Mouse (Mus musculus) limb, embryonic 14.5 days (tissue): ENCODE measurements around the gene Arhgef10l. TPM values are rescaled to one million over a fixed set of nuclear protein-coding genes. Genes with fewer than 3 reads are reported as not detected.

Source experiments
- ATAC-seq: fragments of 200-750 bp; cut with Nextera tagmentation; 2 replicates; pipeline ENCODE4 v1.8.0; 2017; ENCODE audit warnings: low read depth, moderate number of reproducible peaks, moderate TSS enrichment; ENCODE audit not compliant: low FRiP score
- DNase-seq: peaks from one replicate; pipeline ENCODE4 v3.0.0-alpha.2; 2015; ENCODE audit warnings: low spot score
- H3K27ac ChIP-seq: fragments of 300-500 bp; sonication (generic); replicated peaks from 2 replicates; pipeline ENCODE4 v1.5.1; 2014; ENCODE audit warnings: low read depth, mild to moderate bottlenecking, low read length, moderate library complexity, mixed read lengths
- H3K27me3 ChIP-seq: fragments of 300-500 bp; sonication (generic); 2 replicates; pipeline ENCODE4 v1.6.1; 2014; ENCODE audit warnings: low read length, mixed read lengths; ENCODE audit not compliant: control insufficient read depth, insufficient read depth
- H3K36me3 ChIP-seq: fragments of 300-500 bp; sonication (generic); 2 replicates; pipeline ENCODE4 v1.6.1; 2014; ENCODE audit warnings: mild to moderate bottlenecking, low read length, moderate library complexity, mixed read lengths; ENCODE audit not compliant: control insufficient read depth, insufficient read depth
- H3K4me1 ChIP-seq: fragments of 300-500 bp; sonication (generic); 2 replicates; pipeline ENCODE4 v1.6.1; 2014; ENCODE audit warnings: antibody characterized with exemption, low read length, mixed read lengths; ENCODE audit not compliant: control insufficient read depth, insufficient read depth
- H3K4me2 ChIP-seq: fragments of 300-500 bp; sonication (generic); replicated peaks from 2 replicates; pipeline ENCODE4 v1.6.1; 2014; ENCODE audit warnings: low read depth, mild to moderate bottlenecking, low read length, moderate library complexity; ENCODE audit not compliant: severe bottlenecking
- H3K4me3 ChIP-seq: fragments of 300-500 bp; sonication (generic); replicated peaks from 2 replicates; pipeline ENCODE4 v1.5.1; 2014; ENCODE audit warnings: low read length
- H3K9ac ChIP-seq: fragments of 300-500 bp; sonication (generic); 2 replicates; pipeline ENCODE4 v1.6.1; 2014; ENCODE audit warnings: mild to moderate bottlenecking, low read depth, low read length, moderate library complexity; ENCODE audit not compliant: severe bottlenecking
- H3K9me3 ChIP-seq: fragments of 300-500 bp; sonication (generic); 2 replicates; pipeline ENCODE4 v1.6.1; 2016; ENCODE audit warnings: low read length; ENCODE audit not compliant: control insufficient read depth
- POLR2A ChIP-seq: fragments of 200-500 bp; IDR thresholded peaks from 2 replicates; pipeline ENCODE4 v1.8.0; 2012; ENCODE audit warnings: inconsistent platforms, mild to moderate bottlenecking, moderate library complexity, borderline replicate concordance; ENCODE audit not compliant: insufficient read depth, insufficient read length; ENCODE audit errors: extremely low read depth
- WGBS: fragments of 180-500 bp; shearing (Covaris S2); extraction: QIAGEN DNeasy Blood & Tissue Kit; methylation state at CpG from one replicate; pipeline ENCODE4 v1.1.7; 2014; 5-methylcytosine and 5-hydroxymethylcytosine counted together
- polyA plus RNA-seq, 2 experiments: library from polyadenylated mRNA; depleted of rRNA in 1 of 2; stranded (reverse) in 1 of 2; unstranded in 1 of 2; fragments of >200 nt; fragmentation: Nextera tagmentation in 1 of 2; extraction: Ambion mirVana in 1 of 2; gene quantifications; 2 replicates each; pipeline versions ENCODE4 v1.2.1 to v1.2.3; 2012 to 2014

Gene Arhgef10l
- polyA plus RNA-seq, 2 experiments = 13.7 to 19.5 TPM

GRCm38 (mm10) chr4:140592990-140593770, 72.6 kb downstream of the Arhgef10l start:
- WGBS = 65% methylated on average over 14 of the region's 16 CpGs

DNA sequence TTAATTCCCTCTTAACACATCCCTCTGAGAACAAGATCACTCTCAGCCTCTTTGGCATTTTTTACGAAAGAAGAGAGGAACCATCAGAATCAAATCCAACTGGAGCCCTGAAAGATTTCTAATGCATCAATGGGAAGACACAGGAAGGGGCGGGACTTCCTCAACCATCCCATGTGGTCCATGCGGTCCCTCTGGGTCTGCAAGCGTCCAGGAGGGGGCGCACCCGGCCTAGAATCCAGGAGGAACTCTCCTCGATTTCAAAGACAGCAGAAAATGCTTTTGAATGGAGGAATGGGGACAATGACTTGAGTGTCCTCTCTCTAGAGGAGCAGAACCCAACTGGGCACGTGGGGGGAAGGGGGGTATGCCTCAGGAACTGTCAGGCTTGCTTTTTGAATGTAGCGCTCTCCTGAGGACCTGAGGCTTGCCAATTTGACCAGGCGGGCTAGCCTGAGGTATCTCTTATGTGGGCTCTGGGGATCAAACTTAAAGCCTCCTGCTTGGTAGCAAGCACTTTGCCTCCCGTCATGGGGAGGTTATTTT, 73.5 kb downstream of the Arhgef10l start:
- no peak overlapping the region for H3K4me3 ChIP-seq
- ATAC-seq (no peak), DNase-seq (peak; percentile 77)
- H3K36me3 ChIP-seq = peaks cover 31% of the 10 kb centered on the region
- WGBS = 28% methylated on average over 11 of the region's 11 CpGs
- no peaks in the 10 kb centered on the region for H3K4me1 ChIP-seq
- H3K9me3 ChIP-seq = peaks cover 6% of the 10 kb centered on the region; the same call in 1 of the 2 replicates
- no peaks in the 10 kb centered on the region for H3K27me3 ChIP-seq
- no peak overlapping the region for H3K27ac ChIP-seq
- no peak for TF ChIP-seq POLR2A
- no peak overlapping the region for H3K4me2 ChIP-seq
- H3K9ac ChIP-seq = no peak overlapping the region

More at GRCm38 (mm10) chr4:140592990-140593770, 72.6 kb downstream of the Arhgef10l start:
- Histone ChIP-seq H3K9ac (no peak overlapping the region), H3K9me3 (peaks cover 10% of the 10 kb centered on the region; the same call in 1 of the 2 replicates), H3K4me3 (no peak overlapping the region), H3K36me3 (peaks cover 35% of the 10 kb centered on the region), H3K27me3 (no peaks in the 10 kb centered on the region), H3K4me2 (no peak overlapping the region), H3K27ac (no peak overlapping the region), H3K4me1 (no peaks in the 10 kb centered on the region)
- DNase-seq (no peak), ATAC-seq (no peak)
- TF ChIP-seq POLR2A = no peak

DNA sequence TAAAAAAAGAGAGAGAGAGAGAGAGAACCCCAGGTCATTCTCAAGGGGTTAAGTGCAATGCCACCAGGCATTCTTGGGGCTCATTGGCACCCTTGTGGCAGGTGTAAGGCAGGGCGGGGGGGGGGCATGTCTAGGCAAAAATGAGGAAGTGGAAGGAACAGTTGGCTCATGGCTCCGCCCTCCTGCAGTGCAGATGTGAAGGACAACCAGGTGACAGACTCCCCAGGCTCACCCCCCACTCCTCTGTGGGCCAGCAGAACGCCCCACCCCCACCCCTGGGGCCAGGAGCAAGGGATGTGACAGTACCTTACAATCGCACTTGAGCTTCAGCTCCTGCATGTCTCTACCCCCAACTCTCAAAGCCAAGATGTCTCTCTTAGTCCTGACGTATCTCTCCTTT, 79.3 kb downstream of the Arhgef10l start:
- H3K36me3 ChIP-seq = peaks cover 39% of the 10 kb centered on the region
- TF ChIP-seq POLR2A = no peak
- no peak overlapping the region for H3K4me3 ChIP-seq
- DNase-seq (no peak), ATAC-seq (no peak)
- no peaks in the 10 kb centered on the region for H3K9me3 ChIP-seq
- H3K27ac ChIP-seq = no peak overlapping the region
- no peak overlapping the region for H3K9ac ChIP-seq
- WGBS = 64% methylated on average over 5 of the region's 5 CpGs
- H3K4me2 ChIP-seq = no peak overlapping the region
- no peaks in the 10 kb centered on the region for H3K4me1 ChIP-seq
- H3K27me3 ChIP-seq = no peaks in the 10 kb centered on the region

DNA sequence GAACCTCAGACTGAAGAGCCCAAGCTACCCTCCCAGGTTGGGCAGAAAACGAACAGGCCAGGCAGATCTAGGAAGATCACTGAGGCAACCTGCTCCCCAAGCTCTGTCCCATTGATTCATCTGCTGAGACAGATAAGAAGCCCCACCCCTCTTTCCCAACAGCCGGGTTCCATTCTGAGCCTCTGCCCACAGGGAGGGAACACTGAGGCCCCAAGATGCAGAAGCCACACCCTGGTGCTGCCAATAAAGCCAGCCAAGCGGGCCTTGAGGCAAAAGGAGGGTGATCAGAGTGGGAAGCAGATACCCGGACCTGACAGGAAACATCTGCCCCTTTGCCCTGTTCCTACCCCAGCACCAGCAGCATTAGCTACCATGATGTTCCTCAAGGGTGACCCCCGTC, 81.6 kb downstream of the Arhgef10l start:
- Histone ChIP-seq H3K36me3 (peaks cover 52% of the 10 kb centered on the region), H3K4me1 (no peaks in the 10 kb centered on the region), H3K4me2 (no peak overlapping the region), H3K27me3 (no peaks in the 10 kb centered on the region), H3K4me3 (no peak overlapping the region), H3K9me3 (no peaks in the 10 kb centered on the region), H3K9ac (no peak overlapping the region), H3K27ac (no peak overlapping the region)
- DNase-seq (no peak), ATAC-seq (no peak)
- 62% methylated on average over 5 of the region's 5 CpGs for WGBS
- TF ChIP-seq POLR2A = no peak

GRCm38 (mm10) chr4:140582390-140583088, 83.3 kb downstream of the Arhgef10l start:
- Histone ChIP-seq H3K4me3 (no peak overlapping the region), H3K9me3 (no peaks in the 10 kb centered on the region), H3K4me2 (no peak overlapping the region), H3K36me3 (peaks cover 64% of the 10 kb centered on the region), H3K27me3 (no peaks in the 10 kb centered on the region), H3K4me1 (no peaks in the 10 kb centered on the region), H3K9ac (no peak overlapping the region), H3K27ac (no peak overlapping the region)
- TF ChIP-seq POLR2A = no peak
- WGBS = 81% methylated on average over 12 of the region's 15 CpGs
- DNase-seq (no peak), ATAC-seq (no peak)
